Mouse (Mus musculus) midbrain, embryonic 14.5 days (tissue): ENCODE data around the gene Tubg1. TPM values are rescaled to one million over a fixed set of nuclear protein-coding genes. Genes with fewer than 3 reads are reported as not detected.

Experiments
- ATAC-seq: fragments of 200-750 bp; cut with Nextera tagmentation; 2 replicates; pipeline ENCODE4 v1.8.0; 2017; ENCODE audit warnings: moderate number of reproducible peaks, moderate library complexity; ENCODE audit not compliant: low FRiP score, low TSS enrichment
- DNase-seq: peaks from one replicate; pipeline ENCODE4 v3.0.0-alpha.2; 2015
- H3K27ac ChIP-seq: fragments of 300-500 bp; sonication (generic); replicated peaks from 2 replicates; pipeline ENCODE4 v1.5.1; 2014; ENCODE audit warnings: mild to moderate bottlenecking, low read depth, low read length, moderate library complexity
- H3K27me3 ChIP-seq: fragments of 300-500 bp; sonication (generic); 2 replicates; pipeline ENCODE4 v1.6.1; 2014; ENCODE audit warnings: low read length, control low read depth, mixed read lengths; ENCODE audit not compliant: control insufficient read depth, insufficient read depth
- H3K36me3 ChIP-seq: fragments of 300-500 bp; sonication (generic); 2 replicates; pipeline ENCODE4 v1.6.1; 2014; ENCODE audit warnings: low read length, control low read depth; ENCODE audit not compliant: control insufficient read depth, insufficient read depth
- H3K4me1 ChIP-seq: fragments of 300-500 bp; sonication (generic); 2 replicates; pipeline ENCODE4 v1.6.1; 2014; ENCODE audit warnings: mild to moderate bottlenecking, antibody characterized with exemption, low read length, control low read depth; ENCODE audit not compliant: control insufficient read depth, insufficient read depth
- H3K4me2 ChIP-seq: fragments of 300-500 bp; sonication (generic); 2 replicates; pipeline ENCODE4 v1.6.1; 2014; ENCODE audit warnings: mild to moderate bottlenecking, low read length, moderate library complexity
- H3K4me3 ChIP-seq: fragments of 300-500 bp; sonication (generic); replicated peaks from 2 replicates; pipeline ENCODE4 v1.5.1; 2014; ENCODE audit warnings: low read depth, low read length
- H3K9ac ChIP-seq: fragments of 300-500 bp; sonication (generic); replicated peaks from 2 replicates; pipeline ENCODE4 v1.6.1; 2014; ENCODE audit warnings: mild to moderate bottlenecking, low read length, moderate library complexity
- H3K9me3 ChIP-seq: fragments of 300-500 bp; sonication (generic); 2 replicates; pipeline ENCODE4 v1.6.1; 2016; ENCODE audit warnings: low read length, control low read depth, mixed read lengths; ENCODE audit not compliant: control insufficient read depth
- WGBS: fragments of 180-500 bp; shearing (Covaris S2); extraction: QIAGEN DNeasy Blood & Tissue Kit; methylation state at CpG from one replicate; pipeline ENCODE4 v1.1.7; 2014; 5-methylcytosine and 5-hydroxymethylcytosine counted together
- polyA plus RNA-seq: library from polyadenylated mRNA; unstranded; fragments of >200 nt; fragmentation: Nextera tagmentation; extraction: Ambion mirVana; gene quantifications from 2 replicates; pipeline ENCODE4 v1.2.1, GENCODE M21; 2014

Tubg1 gene
- polyA plus RNA-seq, 1 experiment from 2014 or later = 73.3 TPM

GRCm38 (mm10) chr11:101082208-101083082, 37.3 kb upstream of the Tubg1 start, which contains the start of gene Coasy:
Gene Coasy (plus strand): TSS chr11:101082565.
- Histone ChIP-seq H3K4me3 (peak within 1 kb of the TSS; percentile 68), H3K4me1 (peaks cover 25% of the 10 kb centered on the region), H3K9me3 (no peaks in the 10 kb centered on the region), H3K27me3 (peaks cover 38% of the 10 kb centered on the region), H3K36me3 (peaks cover 10% of the 10 kb centered on the region; the same call in 1 of the 2 replicates), H3K4me2 (peak within 1 kb of the TSS; percentile 100), H3K27ac (peak within 1 kb of the TSS; percentile 89), H3K9ac (peak within 1 kb of the TSS; percentile 84)
- DNase-seq (peak; percentile 94), ATAC-seq (peak; percentile 86)
- under 1% methylated on average over 51 of the region's 51 CpGs for WGBS

GRCm38 (mm10) chr11:101083083-101083697, 36.5 kb upstream of the Tubg1 start:
- Histone ChIP-seq H3K9me3 (no peaks in the 10 kb centered on the region), H3K27ac (peak overlapping the region; percentile 89), H3K36me3 (peaks cover 10% of the 10 kb centered on the region), H3K4me2 (peak overlapping the region; percentile 100), H3K9ac (peak overlapping the region; percentile 84), H3K4me3 (peak overlapping the region; percentile 68), H3K4me1 (peaks cover 32% of the 10 kb centered on the region), H3K27me3 (peaks cover 31% of the 10 kb centered on the region)
- no peak; the same call in 1 of the 2 replicates for ATAC-seq
- whole genome bisulfite sequencing = 37% methylated on average over 19 of the region's 19 CpGs
- no peak for DNase-seq

GRCm38 (mm10) chr11:101084246-101084645, 35.5 kb upstream of the Tubg1 start:
- Histone ChIP-seq H3K36me3 (peaks cover 20% of the 10 kb centered on the region), H3K4me1 (peaks cover 33% of the 10 kb centered on the region), H3K4me3 (no peak overlapping the region), H3K27me3 (peaks cover 20% of the 10 kb centered on the region), H3K9me3 (no peaks in the 10 kb centered on the region), H3K4me2 (no peak overlapping the region), H3K9ac (no peak overlapping the region), H3K27ac (no peak overlapping the region)
- DNase-seq (no peak), ATAC-seq (no peak)
- 88% methylated on average over 14 of the region's 14 CpGs for WGBS

GRCm38 (mm10) chr11:101084811-101085210, 34.9 kb upstream of the Tubg1 start:
- H3K9me3 ChIP-seq = no peaks in the 10 kb centered on the region

GRCm38 (mm10) chr11:101085617-101086322, 34.0 kb upstream of the Tubg1 start:
- Histone ChIP-seq H3K27ac (peak overlapping the region; percentile 86; the same call in 1 of the 2 replicates), H3K4me2 (peak overlapping the region; percentile 94)

More at GRCm38 (mm10) chr11:101084811-101085210, 34.9 kb upstream of the Tubg1 start:
- Histone ChIP-seq H3K27ac (no peak overlapping the region), H3K9ac (no peak overlapping the region), H3K36me3 (peaks cover 26% of the 10 kb centered on the region), H3K4me2 (no peak overlapping the region), H3K27me3 (peaks cover 15% of the 10 kb centered on the region), H3K4me1 (peaks cover 33% of the 10 kb centered on the region), H3K4me3 (no peak overlapping the region)
- WGBS = 93% methylated on average over 12 of the region's 12 CpGs
- ATAC-seq (no peak), DNase-seq (no peak)

GRCm38 (mm10) chr11:101086323-101086674, 33.4 kb upstream of the Tubg1 start:
- no peaks in the 10 kb centered on the region for H3K27me3 ChIP-seq
- 88% methylated on average over 6 of the region's 6 CpGs for WGBS
- ATAC-seq = no peak
- DNase-seq = no peak
- H3K4me3 ChIP-seq = no peak overlapping the region
- H3K4me1 ChIP-seq = peaks cover 32% of the 10 kb centered on the region
- H3K9ac ChIP-seq = no peak overlapping the region
- peak overlapping the region; percentile 86 for H3K27ac ChIP-seq
- H3K9me3 ChIP-seq = no peaks in the 10 kb centered on the region
- peak overlapping the region; percentile 94 for H3K4me2 ChIP-seq
- H3K36me3 ChIP-seq = peaks cover 40% of the 10 kb centered on the region

More at GRCm38 (mm10) chr11:101085617-101086322, 34.0 kb upstream of the Tubg1 start:
- 93% methylated on average over 18 of the region's 18 CpGs for WGBS
- Histone ChIP-seq H3K36me3 (peaks cover 35% of the 10 kb centered on the region), H3K4me1 (peaks cover 33% of the 10 kb centered on the region), H3K9me3 (no peaks in the 10 kb centered on the region), H3K9ac (no peak overlapping the region), H3K27me3 (peaks cover 5% of the 10 kb centered on the region), H3K4me3 (no peak overlapping the region)
- ATAC-seq (no peak), DNase-seq (no peak)

GRCm38 (mm10) chr11:101086756-101087681, 32.7 kb upstream of the Tubg1 start, which contains the start of gene Mlx:
Gene Mlx (plus strand): TSS chr11:101087277.
- Histone ChIP-seq H3K4me2 (peak within 1 kb of the TSS; percentile 94), H3K27ac (peak within 1 kb of the TSS; percentile 86), H3K27me3 (no peaks in the 10 kb centered on the region), H3K9me3 (no peaks in the 10 kb centered on the region), H3K4me1 (peaks cover 26% of the 10 kb centered on the region), H3K36me3 (peaks cover 48% of the 10 kb centered on the region), H3K4me3 (peak within 1 kb of the TSS; percentile 69), H3K9ac (peak within 1 kb of the TSS; percentile 80)
- DNase-seq (peak; percentile 96), ATAC-seq (peak; percentile 85)
- 1% methylated on average over 52 of the region's 52 CpGs for WGBS
